Mouse (Mus musculus): ENCODE measurements around the gene Gm49711.

The Gm49711 gene

DNA sequence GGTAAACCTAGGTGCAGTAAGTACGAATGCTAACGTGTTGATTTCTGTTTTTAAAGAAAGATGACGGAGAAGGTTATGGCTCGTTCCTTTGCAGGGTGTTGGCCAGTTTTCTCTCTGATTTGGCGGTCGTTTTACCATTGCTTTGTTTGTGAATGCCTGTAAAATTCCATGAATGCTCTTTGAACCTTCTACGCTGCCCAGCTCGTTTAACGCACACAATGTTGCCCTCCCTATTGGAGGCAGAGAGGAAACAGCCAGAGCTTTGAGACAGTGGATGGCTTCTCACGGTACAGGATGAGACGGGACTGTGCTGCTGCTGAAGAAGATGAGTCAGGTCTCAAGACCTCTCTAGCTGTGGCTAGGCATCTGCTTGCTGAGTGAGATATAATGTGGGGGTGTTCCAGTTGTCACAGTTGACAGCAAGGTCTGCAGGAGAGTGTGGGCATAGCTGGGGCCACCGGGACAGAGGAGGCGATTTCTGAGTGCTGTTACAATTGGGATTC lies 60.9 kb downstream of the Gm49711 start:
- DNase-seq (ENCODE audit: extremely low spot score, low spot score): no peak

DNA sequence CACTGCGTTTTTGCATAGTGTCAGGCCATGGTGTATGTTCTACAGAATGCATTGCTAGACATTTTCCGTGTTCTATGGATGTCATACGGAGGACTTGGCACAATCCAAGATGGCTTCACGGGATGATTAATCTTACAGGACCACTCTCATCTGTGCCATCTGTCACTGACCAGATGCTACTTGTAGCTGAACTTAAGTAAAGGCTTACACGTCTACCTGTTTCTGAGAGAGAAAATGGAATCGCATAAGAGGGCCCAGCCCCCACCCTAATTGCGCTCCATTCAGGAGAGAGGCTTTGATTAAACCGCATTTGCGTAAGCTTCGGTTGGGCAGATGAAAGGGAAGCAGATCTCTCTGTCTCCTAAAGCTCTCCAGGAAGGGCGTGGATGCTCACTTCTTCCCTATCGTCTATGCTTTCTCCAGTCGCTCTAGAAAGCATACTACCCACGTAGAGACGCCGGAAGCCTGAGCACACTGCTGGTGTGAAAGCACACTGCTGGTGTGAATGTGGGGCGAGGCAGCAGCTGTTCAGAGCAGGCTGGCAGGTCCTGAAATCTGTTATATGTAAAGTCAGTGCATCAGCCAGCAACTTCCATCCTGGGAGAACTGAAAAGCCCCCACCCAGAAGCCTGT lies 62.9 kb downstream of the Gm49711 start:
- no peak for DNase-seq (ENCODE audit: extremely low spot score, low spot score)

DNA sequence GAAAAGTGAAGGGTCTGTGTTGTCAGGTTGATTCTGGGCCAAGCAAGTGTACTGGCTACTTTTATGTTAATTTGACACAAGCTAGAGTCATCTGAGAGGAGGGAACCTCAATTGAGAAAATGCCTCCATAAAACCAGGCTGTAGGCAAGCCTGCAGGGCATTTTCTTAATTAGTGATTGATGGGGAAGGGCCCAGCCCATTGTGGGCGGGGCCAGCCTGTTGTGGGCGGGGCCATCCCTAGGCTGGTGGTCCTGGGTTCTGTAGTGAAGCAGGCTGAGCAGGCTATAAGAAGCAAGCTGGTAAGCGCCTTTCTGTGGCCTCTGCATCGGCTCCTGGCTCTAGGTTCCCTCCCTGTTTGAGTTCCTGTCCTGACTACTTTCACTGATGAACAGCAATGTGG lies 69.1 kb downstream of the Gm49711 start:
- no peak for DNase-seq (ENCODE audit: extremely low spot score, low spot score)

DNA sequence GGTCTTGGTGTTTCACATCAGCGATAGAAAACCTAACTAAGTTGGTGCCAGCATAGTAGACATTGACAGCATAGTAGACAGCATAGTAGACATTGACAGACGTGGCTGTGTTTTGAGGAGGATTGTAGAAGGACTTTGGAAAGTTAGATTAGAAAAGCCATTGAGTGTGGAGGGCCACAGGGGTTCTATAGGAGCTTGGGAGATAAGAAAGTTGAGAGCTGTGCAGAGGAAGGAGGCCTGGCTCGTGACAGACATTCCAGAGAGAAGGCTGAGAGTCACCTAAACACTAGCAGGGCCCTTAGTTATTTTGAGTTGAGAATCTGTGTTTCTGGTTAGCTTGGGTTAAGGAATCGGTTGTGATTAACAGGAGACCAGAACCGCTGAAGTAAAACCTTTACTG lies 69.5 kb downstream of the Gm49711 start:
- no peak for DNase-seq (ENCODE audit: extremely low spot score, low spot score)

DNA sequence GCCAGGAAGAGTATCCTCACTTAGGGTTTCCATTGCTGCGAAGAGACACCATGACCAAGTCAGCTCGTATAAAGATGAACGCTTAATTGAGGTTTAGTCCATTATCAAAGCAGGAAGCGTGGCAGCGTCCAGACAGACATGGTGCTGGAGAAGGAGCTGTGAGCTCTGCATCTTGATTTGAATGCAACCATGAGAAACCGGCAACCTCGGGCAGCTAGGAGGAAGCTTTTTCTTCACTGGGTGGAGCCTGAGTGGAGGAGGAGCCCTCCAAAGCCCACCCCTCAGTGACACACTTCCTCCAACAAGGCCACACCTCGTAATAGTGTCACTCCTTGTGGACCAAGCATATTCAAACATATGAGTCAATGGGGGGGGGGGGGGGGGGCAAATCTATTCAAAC lies 71.7 kb downstream of the Gm49711 start:
- DNase-seq (ENCODE audit: extremely low spot score, low spot score): no peak

DNA sequence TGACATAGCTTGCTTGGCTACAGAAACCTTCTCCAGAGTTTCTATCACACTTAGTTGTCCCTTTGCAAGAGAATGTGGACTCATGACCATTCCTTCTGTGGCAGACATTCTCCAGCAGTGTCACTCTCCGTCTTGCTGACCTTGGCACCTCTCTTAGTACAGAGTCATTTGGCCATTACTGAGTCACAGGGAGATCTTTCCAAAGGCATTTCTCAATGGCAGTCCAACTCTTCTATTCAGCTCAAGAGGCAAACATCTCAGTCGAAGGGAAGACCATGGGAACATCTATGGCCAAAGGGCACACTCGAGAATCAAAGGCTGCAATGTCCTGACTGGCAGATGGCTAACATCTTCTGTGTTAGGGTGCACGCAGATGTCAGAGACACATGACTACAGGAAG lies 74.4 kb downstream of the Gm49711 start:
- no peak for DNase-seq (ENCODE audit: extremely low spot score, low spot score)

DNA sequence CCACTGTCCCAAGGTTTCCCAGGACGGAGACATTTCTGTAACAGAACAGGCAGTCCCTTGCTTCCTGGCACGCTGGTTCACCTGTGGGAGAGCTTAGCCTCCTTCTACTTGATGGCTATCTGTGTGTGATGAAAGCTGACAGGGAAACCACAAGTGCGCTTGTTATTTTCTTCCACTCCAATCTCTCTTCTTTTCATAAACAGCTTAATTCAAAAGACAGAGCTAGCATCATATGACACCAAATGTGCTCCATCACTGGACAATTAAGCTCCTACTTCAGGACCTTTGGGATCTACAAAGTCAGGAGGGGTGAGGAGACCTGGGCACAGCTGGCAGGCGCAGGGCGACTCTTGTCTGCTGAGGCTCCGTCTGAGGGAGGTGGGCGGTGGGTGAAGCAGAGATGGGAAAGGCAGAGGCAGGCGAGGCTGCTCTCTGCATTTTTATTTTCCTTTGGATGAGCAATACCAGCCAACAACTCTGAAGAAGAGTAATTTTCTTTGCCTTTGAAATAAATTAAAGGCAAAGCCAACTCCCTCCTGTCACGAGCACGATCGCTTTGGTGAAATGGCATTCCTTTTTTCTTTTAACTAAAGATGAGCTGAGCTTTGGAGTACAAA lies 76.1 kb downstream of the Gm49711 start:
- DNase-seq (ENCODE audit: extremely low spot score, low spot score): no peak

DNA sequence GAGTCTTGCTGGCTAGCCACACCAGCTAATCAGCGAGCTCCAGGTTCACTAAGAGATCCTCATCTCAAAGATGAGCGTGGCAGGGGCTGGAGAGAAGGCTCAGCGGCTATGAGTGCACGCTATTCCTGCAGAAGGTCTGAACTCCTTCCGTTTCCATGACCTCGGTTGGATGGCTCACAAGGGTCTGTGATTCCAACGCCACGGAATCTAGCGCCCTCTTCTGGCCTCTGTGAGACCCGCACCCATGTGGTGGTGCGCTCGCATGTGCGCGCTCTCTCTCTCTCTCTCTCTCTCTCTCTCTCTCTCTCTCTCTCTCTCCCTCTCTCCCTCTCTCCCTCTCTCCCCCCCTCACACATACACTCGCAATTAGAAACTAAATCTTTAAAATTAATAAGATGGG lies 78.2 kb downstream of the Gm49711 start:
- DNase-seq (ENCODE audit: extremely low spot score, low spot score): no peak

DNA sequence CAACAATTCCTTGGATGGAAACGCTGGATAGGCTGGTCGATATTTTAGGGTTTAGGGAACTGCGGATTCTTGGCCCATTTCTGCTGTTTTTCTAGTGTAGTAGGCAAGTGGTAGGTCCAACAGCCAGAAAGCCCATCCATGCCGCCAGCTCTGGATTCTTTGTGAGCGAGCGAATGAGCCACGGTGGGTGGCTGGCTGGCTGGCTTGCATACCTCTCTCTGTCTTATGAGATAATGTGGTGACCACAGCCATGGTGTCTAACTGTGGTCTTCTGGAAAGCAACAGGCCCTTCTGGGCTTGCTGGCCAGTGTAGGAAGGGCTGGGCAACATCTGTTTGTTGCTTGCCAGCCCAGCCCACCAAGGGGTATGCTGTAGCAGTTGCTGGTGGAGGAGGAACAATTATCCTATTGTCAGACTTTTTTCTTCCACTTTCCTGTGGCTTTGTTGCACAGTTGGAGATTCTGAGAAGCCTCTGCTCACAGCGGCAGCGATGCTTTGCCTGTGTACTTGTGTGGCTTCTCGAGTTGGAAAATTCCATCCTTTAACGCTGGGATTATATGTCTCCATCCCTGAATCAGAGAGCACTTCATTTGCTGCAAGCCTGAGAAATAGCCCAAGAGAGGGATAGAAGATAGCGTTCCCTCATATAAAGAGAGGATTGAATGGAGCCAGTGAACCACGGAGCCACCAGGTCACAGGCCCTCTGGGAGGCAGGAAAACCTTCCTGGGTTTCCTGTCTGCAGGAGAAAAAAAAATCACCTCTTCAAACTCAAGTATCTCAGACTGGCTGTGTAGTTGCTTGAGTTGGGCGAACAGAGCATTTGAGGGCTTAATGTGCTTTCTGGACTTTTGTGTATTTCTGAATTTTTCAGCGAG lies 81.5 kb downstream of the Gm49711 start:
- peak; percentile 40 for DNase-seq (ENCODE audit: extremely low spot score, low spot score)

DNA sequence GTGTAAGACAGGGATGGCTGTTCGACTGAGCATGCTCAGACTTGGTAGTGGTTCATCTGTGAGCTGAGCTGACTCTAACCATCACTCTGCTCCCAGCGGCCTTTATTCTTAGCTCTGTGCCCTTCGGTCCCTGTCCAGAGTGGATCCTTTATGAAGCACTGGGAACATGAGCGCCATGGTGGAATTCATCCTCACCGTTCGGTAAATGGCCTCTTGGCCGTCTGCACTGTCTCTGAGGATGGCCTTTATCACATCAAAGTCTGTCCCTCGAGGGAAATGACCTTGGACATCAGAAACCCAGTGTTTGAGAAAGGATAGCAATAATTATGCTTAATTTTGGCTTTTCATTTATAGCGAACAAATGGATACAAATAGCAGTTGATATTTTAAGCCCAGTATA lies 82.2 kb downstream of the Gm49711 start:
- no peak for DNase-seq (ENCODE audit: extremely low spot score, low spot score)

DNA sequence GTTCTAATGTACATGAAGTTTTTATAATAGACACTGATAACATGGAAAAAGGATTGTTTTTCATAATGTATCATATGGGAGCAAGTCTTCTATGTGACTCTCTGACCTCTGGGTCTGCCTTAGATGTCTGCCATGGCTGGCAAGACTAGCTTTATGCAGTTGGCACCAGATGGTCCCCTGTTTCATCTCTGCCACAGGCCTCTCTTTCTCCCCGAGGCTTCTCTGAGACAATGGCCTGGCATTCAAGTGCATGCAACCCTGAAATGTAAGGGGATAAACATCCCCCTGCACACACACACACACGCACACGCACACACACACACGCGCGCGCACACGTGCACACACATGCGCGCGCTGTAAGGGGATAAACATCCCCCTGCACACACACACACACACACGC lies 82.9 kb downstream of the Gm49711 start:
- DNase-seq (ENCODE audit: extremely low spot score, low spot score): no peak

DNA sequence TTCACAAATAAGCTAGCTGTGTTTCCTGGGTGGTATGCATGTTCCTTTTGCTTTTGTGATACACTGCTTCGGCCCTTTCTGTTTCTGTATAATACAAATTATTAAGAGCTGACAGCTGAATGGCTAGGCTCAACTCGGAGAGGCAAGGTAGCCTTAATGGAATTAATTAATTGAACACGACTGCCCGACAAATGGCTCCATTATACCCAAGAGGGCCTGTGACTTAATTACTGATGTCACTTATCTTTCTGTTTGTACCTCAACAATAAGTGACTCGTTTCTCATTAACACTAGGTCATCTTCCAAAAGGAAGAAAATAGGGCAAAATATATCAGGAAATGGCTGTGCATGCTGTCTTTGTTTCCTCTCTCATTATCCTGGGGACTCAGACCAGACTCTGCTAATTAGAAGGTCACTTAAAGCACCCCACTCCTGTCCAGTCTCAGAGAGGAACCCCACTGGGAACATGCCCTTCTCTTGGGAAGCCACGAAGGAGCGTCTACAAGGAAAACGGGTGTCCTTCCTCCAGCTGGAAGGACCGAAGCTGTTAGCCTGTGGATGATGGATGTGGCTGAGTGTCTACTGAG lies 84.4 kb downstream of the Gm49711 start:
- DNase-seq (ENCODE audit: extremely low spot score, low spot score): no peak

DNA sequence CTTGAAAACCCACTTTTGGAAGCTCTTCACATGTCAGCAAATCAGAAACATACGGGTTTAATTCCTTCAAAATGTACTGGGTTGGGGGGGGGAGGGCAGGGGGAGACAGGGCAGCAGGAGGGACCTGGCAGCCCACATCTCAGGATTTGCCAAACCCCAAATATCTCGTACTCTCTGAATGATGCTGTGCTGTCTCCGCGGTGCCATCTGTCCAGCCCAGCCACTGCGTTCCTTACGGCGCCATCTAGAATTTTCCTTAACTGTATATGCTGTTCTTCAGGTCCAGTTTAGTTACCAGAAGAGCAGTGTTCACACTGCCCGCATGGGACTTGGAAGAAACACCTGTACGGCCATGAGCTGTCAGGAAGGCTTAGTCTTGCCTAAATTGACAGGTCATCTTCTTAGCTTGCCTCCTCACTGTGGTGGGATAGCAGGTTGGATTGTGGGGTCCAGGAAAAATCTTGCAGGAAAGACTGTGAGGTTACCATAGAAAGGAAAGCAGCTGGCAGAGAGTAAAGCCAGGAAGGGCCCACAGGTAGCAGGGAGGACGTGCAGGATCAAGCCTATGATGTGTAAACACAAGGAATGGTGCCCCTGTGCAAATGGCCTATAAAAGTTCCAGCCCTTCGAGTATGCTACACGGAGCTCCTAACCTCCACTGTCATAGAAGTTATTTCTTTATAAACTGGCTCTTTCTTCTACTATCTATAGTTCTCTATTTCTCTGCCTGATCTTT lies 89.7 kb downstream of the Gm49711 start:
- no peak for DNase-seq (ENCODE audit: extremely low spot score, low spot score)

DNA sequence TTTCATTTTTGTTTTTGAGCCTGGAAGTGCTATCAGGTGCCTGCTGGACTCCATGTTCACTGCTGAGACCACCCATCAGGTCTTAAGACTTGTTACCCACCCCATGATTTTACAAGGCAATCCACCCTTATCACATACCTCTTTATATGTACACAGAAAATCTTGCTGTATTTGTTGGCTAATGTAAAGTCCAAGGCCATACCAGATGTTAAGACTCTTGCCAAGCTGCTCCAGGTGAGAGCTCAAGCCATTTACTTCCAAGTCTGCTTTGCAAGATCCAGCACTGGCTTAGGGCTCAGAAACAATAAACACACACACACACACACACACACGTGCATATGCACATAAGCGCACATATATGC lies 90.2 kb downstream of the Gm49711 start:
- no peak for DNase-seq (ENCODE audit: extremely low spot score, low spot score)

DNA sequence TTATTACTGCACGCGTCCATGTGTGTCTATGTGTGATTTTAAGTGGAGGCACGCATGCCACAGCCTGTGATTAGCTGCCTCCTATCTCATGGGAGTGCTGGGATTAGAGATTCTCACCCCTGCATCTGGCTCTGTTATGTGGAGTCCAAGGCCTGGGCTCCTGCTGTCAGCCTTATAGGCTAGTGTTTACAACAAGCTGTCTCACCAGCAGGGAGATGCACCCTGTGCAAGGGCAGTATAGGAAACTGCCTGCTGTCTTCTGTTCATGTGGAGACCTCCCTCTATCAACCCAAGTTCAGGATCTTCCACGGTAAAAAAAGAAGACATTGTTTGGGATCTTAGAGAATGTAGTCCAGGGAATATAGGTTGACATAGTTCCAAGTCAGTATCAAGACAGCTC lies 92.9 kb downstream of the Gm49711 start:
- DNase-seq (ENCODE audit: extremely low spot score, low spot score): no peak

DNA sequence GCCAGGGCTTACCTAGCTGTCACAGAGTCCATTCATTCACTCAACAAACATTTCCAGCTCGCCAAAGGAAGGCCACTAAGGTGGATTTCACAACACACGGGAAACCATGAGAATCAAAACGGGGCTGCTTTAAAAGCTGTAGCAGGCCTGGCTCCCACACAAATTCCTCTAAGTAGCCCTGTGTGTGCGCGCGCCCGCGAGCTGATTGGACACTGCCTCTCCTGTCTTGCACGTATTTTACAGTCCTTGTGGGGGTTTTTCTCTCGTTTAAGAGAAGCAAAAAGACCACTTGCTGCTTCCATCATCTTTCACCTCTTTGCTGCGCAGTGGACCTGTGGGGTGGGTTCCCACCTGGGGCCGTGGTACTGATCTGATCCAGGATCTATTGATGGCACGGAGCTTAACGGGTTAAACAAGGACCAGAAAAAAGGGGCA lies 99.9 kb downstream of the Gm49711 start:
- DNase-seq (ENCODE audit: extremely low spot score, low spot score): no peak

DNA sequence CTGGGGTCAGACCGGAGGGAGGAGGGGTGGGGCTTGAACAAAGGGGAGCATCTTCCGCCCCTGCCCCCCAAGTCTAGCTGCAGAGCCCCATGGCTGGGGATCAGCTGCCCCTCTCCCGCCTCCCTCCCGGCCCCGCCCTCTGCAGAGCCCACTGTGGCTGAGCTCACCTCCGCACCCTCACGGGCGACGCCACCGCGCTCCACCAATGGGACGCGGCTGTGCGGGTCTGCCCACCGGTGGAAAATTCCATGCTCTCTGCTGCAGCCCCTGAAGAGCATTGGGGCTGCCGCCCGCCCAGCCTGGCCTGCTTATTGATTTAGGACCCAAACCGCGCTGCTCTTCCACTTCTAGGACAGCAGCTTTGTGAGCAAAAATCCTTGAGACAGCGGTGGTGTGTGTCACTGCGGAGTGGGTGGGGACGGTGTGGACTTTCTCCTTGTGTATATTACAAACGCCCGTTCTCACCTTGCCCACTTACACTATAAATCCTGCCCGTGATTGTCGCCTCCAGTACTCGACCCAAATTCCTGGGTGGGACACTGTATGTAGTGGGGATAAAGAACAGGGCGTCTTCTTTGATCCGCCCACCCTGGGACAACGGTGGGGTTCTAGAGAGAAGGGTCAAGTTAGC lies 100.5 kb downstream of the Gm49711 start:
- DNase-seq (ENCODE audit: extremely low spot score, low spot score): peak; percentile 81

DNA sequence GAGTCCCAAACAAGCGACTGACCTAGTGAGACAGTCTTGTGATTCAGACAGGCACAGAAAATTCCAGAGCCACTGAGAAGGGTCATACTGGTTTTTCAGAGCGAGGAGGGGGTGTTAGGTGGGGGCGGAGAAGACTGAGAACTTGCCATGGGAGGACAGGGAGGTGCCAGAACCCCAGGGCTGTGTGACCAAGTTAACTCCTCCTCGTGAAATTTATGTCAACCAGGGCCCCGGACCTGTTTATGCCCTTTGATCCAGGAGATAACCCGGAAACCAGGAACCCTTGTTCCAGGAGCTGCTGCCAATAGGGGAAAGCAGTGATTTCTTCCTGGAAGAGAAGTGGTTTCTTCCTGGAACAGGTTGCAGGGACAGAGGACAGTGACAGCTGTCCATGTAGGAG lies 101.0 kb downstream of the Gm49711 start:
- no peak for DNase-seq (ENCODE audit: extremely low spot score, low spot score)

DNA sequence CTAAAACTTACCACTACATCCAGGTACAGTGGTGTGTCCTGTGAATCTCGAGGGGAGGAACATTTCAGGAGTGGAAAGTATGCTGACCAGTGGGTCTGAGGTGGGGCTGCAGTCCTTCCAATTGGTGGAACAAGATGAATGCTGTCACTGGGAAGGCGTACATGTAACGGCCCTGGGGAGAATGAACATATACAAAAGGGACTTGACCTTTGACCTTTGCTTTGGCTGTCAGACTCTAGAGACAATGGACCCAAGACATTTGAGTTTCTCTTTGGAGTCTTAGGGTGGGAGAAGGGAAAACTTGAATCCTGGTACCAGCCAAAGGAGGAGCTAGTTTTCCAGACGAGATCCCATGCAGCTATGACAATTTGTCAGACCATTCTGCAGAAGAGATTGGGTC lies 104.2 kb downstream of the Gm49711 start:
- no peak for DNase-seq (ENCODE audit: extremely low spot score, low spot score)

DNA sequence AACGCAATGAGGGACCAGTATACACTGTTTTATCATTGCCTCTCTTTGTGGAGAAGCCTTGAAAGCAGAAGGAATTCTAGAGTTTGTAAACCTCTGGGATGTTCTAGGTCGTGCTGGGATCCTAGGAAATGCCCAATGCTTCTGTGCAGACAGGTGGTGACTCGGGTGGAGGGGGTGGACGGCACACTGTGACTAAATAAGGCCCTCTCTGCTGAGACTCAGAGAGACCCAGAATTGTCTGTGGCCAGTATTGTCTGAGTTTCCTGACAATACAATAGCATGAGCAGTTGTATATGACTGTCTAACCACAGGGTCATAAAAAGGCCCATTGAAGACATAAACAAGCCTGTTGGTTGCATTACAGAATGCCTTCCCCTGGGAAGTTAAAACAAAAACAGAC lies 105.4 kb downstream of the Gm49711 start:
- no peak for DNase-seq (ENCODE audit: extremely low spot score, low spot score)

DNA sequence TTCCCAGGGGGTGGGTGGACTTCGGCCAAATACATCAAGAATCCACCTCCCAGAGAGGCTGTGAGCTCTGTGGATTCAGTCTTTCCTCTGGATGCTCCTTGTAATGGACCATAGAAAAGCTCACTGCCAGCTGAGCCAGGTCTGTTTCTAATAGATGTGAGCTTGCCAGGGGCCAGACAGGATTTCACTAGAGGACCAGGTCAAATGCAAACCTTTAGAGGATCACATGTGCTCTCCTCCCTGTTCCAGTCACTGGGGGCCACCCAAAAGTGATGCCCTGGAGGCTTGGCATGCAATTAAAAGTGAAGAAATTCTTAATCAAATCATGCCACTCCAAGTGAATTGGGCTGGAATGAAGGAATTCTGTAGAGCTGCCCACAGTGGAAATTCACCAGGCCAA lies 117.9 kb downstream of the Gm49711 start:
- DNase-seq (ENCODE audit: extremely low spot score, low spot score): no peak

Data from neural tube, embryonic 10.5 days (tissue).